Mouse (Mus musculus) mature B cell (primary cell): ENCODE measurements around the gene Txnip.
"Not testable (repeated sequence)": the region's sequence is repeated elsewhere in the genome, so short reads cannot be mapped to it uniquely, and the experiment has no call there.

Experiments
- in situ Hi-C: fragments of 300-500 bp; cut with MboI; formaldehyde crosslinking; loops from 2 replicates; pipeline ENCODE4 v1.14.3; 2019

The Txnip gene

DNA sequence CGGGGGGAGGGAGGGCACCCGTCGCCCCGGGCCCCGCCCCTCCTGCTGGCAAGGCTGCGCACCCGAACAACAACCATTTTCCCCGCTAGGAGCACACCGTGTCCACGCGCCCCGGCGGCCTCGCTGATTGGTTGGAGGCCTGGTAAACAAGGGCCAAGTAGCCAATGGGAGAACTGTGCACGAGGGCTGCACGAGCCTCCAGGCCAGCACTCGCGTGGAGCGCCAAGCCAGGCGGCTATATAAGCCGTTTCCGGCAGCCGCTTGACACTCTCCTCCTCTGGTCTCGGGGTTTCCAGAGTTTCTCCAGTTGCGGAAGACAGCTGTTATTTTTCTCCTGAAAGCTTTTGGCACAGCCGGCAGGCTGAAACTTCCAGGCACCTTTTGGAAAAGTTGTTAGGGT is at the start of gene Txnip:
Gene Txnip (plus strand): TSS at position 264 of the 400 bp plus-strand sequence.
- in situ Hi-C loops = no loop called here

DNA sequence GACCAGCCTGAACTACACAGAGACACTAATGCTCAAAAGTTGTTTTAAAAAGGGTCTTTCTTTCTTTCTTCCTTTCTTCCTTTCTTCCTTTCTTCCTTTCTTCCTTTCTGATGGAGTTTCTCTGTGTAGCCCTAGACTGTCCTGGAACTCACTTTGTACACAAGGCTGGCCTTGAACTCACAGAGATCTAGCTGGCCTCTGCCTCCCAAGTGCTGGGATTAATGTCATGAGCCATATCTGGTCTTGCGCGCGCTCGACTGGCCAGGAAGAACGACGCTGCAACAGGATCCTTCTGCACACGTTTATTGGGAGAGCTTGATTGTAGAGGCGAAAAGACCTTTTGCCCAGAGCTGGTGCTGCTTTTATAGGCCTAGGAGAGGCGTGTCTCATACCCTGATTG is 49.8 kb upstream of the Txnip start:
- in situ Hi-C loops = not testable (repeated sequence)

DNA sequence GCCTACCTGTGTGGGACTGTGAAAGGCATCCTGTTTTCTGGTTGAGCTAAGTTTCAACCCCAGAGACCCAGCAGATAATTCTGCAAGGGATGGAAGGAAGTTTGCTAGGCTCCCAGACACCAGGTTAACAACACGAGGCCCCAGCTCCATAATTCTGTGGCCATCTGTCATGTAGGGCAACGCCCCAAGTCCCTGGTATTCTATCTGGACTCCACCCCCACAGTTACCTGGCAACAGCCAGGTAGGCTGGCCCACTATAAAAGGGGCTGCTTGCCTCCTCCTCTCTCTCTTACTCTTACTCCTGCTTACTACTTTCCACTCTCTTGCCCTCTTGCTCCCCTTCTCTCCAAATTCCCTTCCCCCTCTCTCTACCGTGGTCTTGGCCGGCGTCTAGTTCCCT is 37.6 kb upstream of the Txnip start:
- in situ Hi-C loops = no loop called here

DNA sequence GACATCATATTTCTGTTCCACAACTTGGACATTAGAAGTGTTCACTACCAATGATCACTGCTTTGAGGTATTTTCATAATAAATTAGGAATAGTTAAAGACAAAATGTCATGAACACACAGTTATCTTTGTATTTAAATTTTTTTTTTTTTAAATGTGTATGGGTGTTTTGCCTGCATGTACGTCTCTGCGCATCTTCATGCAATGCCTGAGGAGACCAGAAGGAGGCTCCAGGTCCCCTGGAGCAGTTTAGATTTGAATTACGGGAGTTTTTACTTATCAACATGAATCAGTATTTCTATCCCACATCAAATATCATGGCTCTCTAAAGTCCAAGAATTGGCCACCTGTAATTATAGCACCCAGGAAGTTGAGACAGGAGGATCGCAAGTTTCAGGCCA is 35.6 kb upstream of the Txnip start:
- in situ Hi-C loops = no loop called here

DNA sequence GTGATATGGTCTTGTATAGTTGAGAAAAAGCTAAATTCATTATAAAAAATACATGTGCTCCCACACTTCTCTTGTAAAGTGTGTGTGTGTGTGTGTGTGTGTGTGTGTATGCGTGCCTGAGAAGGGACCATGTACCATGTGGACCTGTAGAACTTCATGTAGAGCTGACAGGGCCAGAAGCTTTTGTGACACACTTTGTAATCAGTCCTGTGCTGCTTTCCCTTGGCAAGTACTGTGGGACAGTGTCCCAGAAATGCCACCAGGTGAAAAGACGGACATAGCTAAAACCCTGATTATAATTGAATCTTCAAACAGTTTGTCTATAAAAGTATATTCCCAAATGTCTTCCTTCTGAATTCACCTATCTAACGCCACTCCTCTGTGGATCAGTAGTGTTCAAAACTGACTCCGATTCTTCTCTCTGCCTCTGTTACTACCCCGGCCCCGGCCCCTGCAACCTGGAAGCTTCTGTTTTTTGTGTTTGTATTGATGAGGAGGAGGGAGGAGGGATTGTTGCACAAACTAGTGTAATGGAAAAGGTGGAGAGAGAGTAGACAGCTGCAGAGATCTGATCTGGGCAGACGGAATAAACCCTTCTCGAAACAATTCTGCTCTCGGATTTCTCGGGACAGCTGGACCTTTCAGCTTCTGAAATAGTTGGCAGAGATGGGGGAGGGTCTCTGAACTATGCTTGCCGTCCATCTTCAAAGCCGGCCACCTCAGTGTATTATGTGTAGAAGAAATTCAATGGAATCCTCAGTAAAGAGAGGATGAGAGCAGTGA is 33.5 kb upstream of the Txnip start:
- in situ Hi-C loops = no loop called here

DNA sequence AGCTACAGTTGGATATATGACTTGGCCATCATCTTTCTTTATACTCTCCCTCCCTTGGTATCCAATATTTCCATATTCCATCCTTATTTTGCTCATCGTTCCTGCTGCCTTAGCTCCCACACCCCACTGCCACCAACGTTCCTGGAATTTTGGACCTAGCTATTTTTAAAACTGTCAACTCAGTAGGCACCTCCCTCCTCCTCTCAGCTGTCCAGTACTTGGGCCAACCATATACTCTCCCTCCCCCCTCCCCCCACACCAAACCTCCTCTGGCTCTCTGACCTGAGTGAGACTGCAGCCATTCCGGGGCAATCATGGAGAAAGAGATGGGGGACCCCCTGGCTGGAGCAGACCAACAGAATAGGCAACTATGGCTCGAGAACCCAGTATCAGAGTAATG is 32.8 kb upstream of the Txnip start, which contains the start of gene Hfe2:
Gene Hfe2 (plus strand): TSS at position 259 of the 400 bp plus-strand sequence.
- in situ Hi-C loops = no loop called here

DNA sequence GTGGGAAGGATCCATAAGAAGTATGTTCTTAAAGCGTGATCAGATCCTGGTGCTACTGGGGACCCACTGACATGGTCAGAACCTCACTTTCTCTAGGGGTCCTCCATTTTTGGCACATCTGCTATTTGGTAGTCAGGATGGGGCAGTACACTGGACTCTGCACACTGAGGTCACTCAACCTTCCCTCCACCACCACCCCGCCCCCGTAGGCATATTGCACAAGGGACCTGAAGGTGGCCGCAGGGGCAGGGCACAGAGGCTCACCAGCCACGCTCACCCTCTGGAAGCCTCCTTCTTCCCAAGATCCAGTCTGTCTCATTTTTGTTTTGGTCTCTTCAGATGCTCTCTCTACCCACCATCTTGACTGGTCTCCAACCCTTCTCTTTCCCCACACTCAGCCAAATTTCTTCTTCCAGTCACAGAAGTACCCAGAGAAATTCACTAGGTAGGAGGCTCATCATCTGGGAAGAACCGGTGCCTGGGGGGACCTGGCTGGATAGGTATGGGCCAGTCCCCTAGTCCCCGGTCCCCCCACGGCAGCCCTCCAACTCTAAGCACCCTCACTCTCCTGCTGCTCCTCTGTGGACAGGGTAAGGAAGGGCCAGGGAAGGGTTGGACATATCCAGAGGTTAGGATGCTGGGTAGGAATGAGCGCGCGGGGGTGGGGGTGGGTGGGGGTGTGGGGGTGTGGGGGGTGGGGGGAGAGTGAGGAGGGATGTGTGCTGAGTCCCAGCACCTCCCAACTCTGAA is 31.6 kb upstream of the Txnip start:
- in situ Hi-C loops = no loop called here

DNA sequence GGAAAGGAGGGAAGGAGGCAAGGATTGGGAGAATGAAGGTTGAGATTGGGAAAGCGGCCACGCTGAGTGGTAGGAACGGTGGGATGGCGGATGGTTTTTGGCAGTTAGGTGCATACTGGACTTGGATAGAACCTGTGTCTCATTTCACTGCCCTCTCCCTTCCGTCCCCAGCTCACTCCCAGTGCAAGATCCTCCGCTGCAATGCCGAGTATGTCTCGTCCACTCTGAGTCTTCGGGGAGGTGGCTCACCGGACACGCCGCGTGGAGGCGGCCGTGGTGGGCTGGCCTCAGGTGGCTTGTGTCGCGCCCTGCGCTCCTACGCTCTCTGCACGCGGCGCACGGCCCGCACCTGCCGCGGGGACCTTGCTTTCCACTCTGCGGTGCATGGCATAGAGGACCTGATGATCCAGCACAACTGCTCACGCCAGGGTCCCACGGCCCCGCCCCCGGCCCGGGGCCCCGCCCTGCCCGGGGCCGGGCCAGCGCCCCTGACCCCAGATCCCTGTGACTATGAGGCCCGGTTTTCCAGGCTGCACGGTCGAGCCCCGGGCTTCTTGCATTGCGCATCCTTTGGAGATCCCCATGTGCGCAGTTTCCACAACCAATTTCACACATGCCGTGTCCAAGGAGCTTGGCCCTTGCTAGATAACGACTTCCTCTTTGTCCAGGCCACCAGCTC is 30.8 kb upstream of the Txnip start:
- in situ Hi-C loops = no loop called here

DNA sequence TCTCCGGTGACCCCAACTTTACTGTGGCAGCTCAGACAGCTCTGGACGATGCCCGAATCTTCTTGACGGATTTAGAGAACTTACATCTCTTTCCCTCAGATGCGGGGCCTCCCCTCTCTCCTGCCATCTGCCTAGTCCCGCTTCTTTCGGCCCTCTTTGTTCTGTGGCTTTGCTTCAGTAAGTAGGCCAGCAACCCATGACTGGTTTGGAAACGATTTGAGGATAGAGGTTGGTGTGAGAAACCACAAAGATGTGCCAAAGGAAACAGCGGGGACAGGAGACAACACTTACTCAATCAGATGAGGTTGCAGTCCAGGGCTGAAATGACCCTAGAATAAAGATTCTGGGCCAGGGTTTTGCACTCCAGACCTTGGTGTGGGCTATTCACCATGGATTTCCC is 29.3 kb upstream of the Txnip start:
- in situ Hi-C loops = no loop called here

DNA sequence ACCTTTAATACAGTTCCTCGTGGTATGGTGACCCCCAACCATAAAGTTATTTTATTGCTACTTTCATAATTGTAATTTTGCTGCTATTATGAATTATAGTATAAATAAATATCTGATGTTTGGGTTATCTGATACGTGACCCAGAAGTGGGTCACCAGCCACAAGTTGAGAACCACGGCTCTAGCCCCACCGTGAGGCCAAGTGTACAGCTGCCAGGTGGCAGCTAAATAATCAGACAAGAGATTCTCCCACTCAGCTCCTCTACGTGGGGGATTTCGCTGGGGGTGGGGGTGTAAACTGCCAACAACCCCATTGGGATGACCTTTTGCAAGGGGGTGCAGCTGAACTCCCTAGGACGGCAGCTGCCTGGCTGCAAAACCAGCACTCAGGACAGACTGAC is 25.7 kb upstream of the Txnip start:
- in situ Hi-C loops = no loop called here

DNA sequence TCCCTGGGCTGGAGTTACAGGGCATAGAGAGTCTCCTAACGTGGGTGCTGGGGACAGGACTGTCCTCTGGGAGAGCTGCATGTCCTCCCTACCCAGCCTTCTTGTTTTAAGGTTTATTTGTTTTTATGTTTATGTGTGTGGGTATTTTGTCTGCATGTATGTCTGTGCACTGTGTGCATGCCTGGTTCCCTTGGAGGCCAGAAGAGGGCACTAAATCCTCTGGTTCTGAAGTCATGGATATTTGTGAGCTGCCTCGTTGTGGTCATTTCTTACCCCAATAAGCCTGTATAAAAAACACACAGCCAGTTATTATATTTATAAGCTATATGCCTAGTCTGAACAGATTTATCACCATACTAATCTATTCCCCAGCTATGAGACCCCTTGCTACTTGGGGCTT is 23.5 kb upstream of the Txnip start:
- in situ Hi-C loops = no loop called here

DNA sequence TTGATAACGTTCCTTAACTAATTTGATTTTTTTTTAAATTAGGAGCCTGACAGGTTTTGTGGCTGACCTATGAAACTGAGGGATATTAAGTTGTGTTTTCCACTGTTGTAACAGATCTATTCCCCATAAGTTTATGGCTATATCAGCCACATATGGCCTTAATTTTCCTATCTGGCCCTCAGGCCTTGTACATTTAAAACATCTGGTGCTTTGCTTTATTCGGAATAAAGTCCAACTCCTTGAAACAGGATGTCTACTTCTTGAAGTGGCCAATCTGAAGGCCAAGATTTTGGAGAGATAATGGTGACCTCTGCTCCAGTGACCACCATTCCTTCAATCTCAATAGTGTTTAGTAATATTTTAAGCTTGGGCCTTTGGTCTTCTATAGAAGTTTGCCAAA is 18.4 kb upstream of the Txnip start:
- in situ Hi-C loops = no loop called here

DNA sequence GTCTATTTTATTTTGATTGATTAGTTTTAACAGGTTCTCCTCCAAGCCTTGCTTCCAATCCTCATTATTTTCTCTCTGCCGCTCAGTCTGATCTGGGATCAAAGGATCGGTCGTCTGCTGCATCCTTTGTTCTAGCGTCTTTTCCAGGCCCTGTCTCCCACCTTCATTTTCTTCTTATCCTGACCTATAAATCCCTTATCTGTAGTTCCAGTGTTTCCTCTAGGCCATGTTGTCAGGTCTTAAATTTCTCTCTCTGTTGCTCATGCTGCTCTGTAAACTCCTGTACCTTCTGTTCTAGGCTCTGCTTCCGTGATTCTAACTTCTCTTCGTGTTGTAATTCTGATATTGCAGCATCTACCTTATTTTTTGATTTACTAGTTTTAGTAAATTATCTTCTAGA is 17.0 kb upstream of the Txnip start:
- in situ Hi-C loops = loop anchor here (5.0 kb wide), 1 partner anchor 42 kb away; no protein-coding TSS in a partner anchor

DNA sequence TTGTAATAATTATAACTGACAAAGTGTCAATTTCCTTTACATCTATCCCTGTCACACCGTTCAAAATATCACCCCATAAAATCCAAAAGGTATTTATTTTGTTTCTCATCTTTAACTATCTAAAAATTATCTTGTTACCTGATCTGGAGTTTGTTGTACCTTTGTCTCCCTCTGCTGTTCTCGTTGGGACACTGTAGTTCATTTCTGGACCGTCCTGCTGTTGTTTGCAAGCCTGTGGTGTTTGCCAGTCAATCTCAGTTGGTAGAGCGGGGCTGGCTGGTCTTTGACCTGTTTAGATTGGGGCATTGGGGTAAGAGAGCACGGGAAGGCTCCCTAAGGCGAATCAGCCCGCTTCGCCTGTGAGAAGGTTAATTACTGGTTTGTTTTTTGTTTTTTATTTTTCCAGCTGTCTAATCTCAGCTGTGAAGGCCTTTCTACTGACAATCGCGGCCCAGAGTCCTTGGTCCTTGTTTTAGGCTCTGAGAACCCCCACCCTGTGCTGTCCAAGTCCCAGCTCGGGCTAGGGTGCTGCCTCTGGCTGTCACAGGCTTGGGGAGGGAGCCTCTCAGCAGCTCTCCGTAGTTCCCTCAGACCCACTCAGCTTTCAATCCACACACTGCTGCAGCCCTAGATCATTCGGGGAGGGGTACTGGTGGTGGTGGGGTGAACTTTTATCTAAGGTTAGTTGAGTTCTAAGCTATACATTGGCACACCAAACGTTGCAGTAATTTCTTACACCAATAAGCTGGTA is 16.3 kb upstream of the Txnip start:
- in situ Hi-C loops = loop anchor here (5.0 kb wide), 1 partner anchor 41 kb away; no protein-coding TSS in a partner anchor

DNA sequence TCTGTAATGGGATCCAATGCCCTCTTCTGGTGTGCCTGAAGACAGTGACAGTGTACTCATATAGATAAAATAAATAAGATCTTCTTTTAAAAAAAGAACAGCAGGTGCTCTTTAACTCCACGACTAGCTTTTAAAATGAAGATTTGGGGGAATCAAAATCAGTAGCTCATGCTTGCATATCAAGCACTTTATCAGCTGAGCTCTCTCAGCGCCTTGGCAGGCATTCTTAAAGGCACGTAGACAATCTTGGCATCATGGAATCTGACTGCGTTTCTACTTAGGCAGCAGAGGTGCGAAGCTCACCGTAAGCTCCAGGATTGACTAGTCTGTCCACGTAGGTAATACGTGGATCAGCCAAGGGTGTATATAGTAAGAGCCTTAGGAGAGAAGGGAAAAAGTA is 15.2 kb upstream of the Txnip start:
- in situ Hi-C loops = loop anchor here (5.0 kb wide), 1 partner anchor 40 kb away; no protein-coding TSS in a partner anchor

DNA sequence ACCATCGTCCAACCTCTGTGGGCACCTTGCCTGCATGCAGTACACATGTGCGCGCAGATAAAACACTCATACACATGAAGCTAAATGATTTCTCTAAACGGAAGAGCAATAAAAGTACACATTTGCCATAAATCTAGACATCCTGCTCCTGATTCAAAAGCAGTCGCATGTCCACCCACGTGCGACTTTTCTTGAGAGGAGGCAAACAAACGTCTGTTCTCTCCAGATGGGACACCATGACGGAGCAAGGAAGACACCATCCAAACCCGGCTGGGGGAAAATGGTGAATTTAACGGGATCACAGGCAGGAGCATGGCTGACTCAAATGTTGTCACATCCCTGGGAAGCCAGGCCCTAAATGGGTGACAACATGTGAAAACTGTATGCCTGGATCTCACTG is 14.4 kb upstream of the Txnip start:
- in situ Hi-C loops = loop anchor here (5.0 kb wide), 1 partner anchor 39 kb away; no protein-coding TSS in a partner anchor

DNA sequence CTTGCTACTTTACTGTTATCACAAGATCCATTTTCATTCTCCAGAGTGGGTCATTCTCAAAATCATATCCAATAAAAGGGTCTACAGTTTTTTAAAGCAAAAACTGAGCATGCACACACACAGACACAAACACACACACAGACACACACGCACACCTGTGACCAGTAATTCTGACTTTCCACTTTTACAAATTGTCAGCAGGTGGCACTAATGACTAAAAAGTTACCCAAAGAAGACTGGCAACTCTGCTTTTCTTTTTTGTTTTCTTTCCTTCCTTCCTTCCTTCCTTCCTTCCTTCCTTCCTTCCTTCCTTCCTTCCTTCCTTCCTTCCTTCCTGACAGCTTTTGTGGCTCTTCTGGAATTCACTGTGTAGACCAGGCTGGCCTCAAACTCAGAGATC is 12.2 kb upstream of the Txnip start:
- in situ Hi-C loops = loop anchor here (5.0 kb wide), 1 partner anchor 87 kb away; no protein-coding TSS in a partner anchor

DNA sequence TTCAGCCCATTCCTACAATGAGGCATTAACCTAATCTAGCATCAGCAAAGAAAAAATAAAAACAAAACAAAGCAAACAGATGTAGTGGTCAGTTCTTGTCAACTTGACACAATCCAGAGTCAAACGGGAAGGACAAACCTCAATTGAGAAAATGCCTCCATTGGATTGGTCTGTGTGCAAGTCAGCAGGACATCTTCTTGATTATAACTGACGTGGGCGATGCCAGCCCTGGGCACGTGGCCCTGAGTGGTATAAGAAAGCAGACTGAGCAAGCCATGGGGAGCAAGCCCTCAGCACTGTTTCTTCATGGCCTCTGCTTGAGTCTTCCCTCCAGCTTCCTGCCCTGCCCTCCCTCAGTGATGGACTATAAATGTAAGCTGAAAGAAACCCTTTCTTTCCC is 10.9 kb upstream of the Txnip start:
- in situ Hi-C loops = loop anchor here (5.0 kb wide), 1 partner anchor 85 kb away; no protein-coding TSS in a partner anchor

DNA sequence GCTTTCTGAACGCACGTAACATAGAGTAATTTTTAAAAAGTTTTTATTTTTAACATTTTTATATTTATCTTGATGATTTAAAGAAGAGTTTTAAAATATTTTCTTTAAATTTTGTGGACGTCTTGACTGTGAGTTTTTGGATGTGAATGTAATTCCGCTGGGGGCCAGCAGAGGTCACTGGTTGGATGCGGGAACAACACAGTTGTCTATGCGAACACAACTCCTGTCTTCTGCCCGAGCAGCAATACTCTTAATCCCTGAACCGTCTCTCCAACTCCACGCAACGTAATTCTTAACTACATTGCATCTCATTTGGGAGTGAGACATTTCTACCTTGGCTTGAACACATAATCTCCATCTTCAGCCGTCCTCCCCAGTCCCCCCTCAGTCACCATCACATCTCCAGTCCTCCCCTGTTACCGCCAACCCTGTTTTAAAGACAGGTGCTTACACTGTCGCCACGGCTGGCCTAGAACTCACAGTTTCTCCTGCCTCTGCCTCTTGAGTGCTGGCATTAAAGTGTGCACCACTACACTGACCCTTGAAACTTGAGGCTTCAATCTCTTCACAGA is 10.3 kb upstream of the Txnip start:
- in situ Hi-C loops = loop anchor here (5.0 kb wide), 1 partner anchor 85 kb away; no protein-coding TSS in a partner anchor

DNA sequence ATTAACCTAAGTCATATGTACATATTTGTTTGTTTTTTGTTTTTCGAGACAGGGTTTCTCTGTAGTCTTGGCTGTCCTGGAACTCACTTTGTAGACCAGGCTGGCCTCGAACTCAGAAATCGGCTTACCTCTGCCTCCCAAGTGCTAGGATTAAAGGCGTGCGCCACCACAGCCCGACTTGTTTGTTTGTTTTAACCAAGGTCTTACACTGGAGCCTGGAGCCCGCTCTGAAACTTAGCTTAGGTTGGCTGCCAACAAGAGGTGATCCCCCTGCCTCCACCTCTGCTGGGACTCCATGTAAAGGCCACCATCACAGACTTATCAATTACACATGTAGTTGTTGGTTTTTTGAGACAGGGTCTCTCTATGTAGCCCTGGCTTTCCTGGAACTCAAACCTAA is 8.9 kb upstream of the Txnip start:
- in situ Hi-C loops = loop anchor here (5.0 kb wide), 1 partner anchor 83 kb away; no protein-coding TSS in a partner anchor

DNA sequence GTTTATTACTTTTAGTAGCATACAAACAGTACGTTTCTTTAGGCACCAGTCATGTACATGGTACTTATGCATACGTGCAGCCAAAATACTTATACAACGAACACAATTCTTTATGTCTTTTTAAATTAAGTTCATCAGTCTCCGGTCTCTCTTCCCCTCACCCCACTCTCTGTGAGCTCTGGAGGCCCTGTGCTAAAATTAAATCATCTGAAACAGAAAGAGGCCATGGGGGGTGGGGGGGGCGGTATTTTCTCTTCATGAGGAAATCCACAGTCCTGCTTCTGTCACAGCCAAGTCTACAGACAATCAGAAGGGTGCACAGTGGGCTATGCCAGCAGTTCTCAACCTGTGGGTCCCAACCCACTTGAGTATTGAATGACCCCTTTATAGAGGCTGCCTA is 8.4 kb upstream of the Txnip start:
- in situ Hi-C loops = loop anchor here (5.0 kb wide), 1 partner anchor 83 kb away; no protein-coding TSS in a partner anchor
